Mouse (Mus musculus): ENCODE measurements around the gene 4930452B06Rik. TPM values are rescaled to one million over a fixed set of nuclear protein-coding genes. Genes with fewer than 3 reads are reported as not detected.

The 4930452B06Rik gene
- polyA plus RNA-seq, 2 experiments, result 0.54 to 1.8 TPM

GRCm38 (mm10) chr14:8441623-8442022 is 224.4 kb downstream of the 4930452B06Rik start:
- no peaks in the 10 kb centered on the region for H3K4me1 ChIP-seq (replicated peaks; ENCODE audit: control insufficient read depth in 2 of 2, insufficient read depth in 2 of 2, low read length in 1 of 2)
- no peak overlapping the region for H3K4me3 ChIP-seq (ENCODE audit: insufficient read depth in 1 of 2, low read depth in 2 of 2, low read length in 2 of 2)

GRCm38 (mm10) chr14:8430611-8431230 is 235.3 kb downstream of the 4930452B06Rik start:
- Histone ChIP-seq H3K27ac (no peak overlapping the region), H3K4me3 (ENCODE audit: insufficient read depth in 1 of 2, low read depth in 2 of 2, low read length in 2 of 2) (no peak overlapping the region), H3K4me2 (ENCODE audit: low read depth) (no peak overlapping the region), H3K9me3 (ENCODE audit: control insufficient read depth, low read length) (no peaks in the 10 kb centered on the region), H3K4me1 (replicated peaks; ENCODE audit: control insufficient read depth in 2 of 2, insufficient read depth in 2 of 2, low read length in 1 of 2) (no peaks in the 10 kb centered on the region), H3K9ac (replicated peaks) (no peak overlapping the region), H3K36me3 (replicated peaks; ENCODE audit: control insufficient read depth, insufficient read depth, low read depth) (no peaks in the 10 kb centered on the region), H3K27me3 (ENCODE audit: control insufficient read depth, insufficient read depth, low read length) (no peaks in the 10 kb centered on the region)
- DNase-seq (ENCODE audit: low read depth in 3 of 3, low spot score in 3 of 3) (peak in 1 of 3 experiments; percentile 9), ATAC-seq (ENCODE audit: insufficient read depth) (no peak)
- WGBS (ENCODE audit: insufficient replicate concordance), result 46% methylated on average over 6 of the region's 6 CpGs
- no peak for TF ChIP-seq EP300 (IDR thresholded peaks at IDR 0.05; ENCODE audit: low read depth)
- no peak for TF ChIP-seq CTCF (IDR thresholded peaks at IDR 0.05; ENCODE audit: low read depth)

More at GRCm38 (mm10) chr14:8441623-8442022, 224.4 kb downstream of the 4930452B06Rik start:
- H3K36me3 ChIP-seq (replicated peaks; ENCODE audit: control insufficient read depth, insufficient read depth, low read depth), result no peaks in the 10 kb centered on the region
- DNase-seq (ENCODE audit: low read depth in 3 of 3, low spot score in 3 of 3) (no peak), ATAC-seq (ENCODE audit: insufficient read depth) (no peak)
- no peak overlapping the region for H3K9ac ChIP-seq (replicated peaks)
- TF ChIP-seq EP300 (IDR thresholded peaks at IDR 0.05; ENCODE audit: low read depth), result no peak
- TF ChIP-seq CTCF (IDR thresholded peaks at IDR 0.05; ENCODE audit: low read depth), result no peak
- WGBS (ENCODE audit: insufficient replicate concordance), result 45% methylated on average over 3 of the region's 3 CpGs
- H3K27ac ChIP-seq, result no peak overlapping the region
- H3K9me3 ChIP-seq (ENCODE audit: control insufficient read depth, low read length), result no peaks in the 10 kb centered on the region
- H3K4me2 ChIP-seq (ENCODE audit: low read depth), result no peak overlapping the region
- H3K27me3 ChIP-seq (ENCODE audit: control insufficient read depth, insufficient read depth, low read length), result no peaks in the 10 kb centered on the region

GRCm38 (mm10) chr14:8429767-8430166 is 236.3 kb downstream of the 4930452B06Rik start:
- no peak overlapping the region for H3K27ac ChIP-seq
- H3K4me2 ChIP-seq (ENCODE audit: low read depth), result no peak overlapping the region
- ATAC-seq (ENCODE audit: insufficient read depth), result no peak
- 53% methylated on average over 2 of the region's 2 CpGs for WGBS (ENCODE audit: insufficient replicate concordance)
- H3K9ac ChIP-seq (replicated peaks), result no peak overlapping the region
- H3K4me3 ChIP-seq (ENCODE audit: insufficient read depth in 1 of 2, low read depth in 2 of 2, low read length in 2 of 2), result no peak overlapping the region
- TF ChIP-seq CTCF (IDR thresholded peaks at IDR 0.05; ENCODE audit: low read depth) (no peak), EP300 (IDR thresholded peaks at IDR 0.05; ENCODE audit: low read depth) (no peak)
- no peaks in the 10 kb centered on the region for H3K27me3 ChIP-seq (ENCODE audit: control insufficient read depth, insufficient read depth, low read length)
- DNase-seq (ENCODE audit: low read depth in 3 of 3, low spot score in 3 of 3), result no peak
- H3K36me3 ChIP-seq (replicated peaks; ENCODE audit: control insufficient read depth, insufficient read depth, low read depth), result no peaks in the 10 kb centered on the region
- no peaks in the 10 kb centered on the region for H3K9me3 ChIP-seq (ENCODE audit: control insufficient read depth, low read length)
- no peaks in the 10 kb centered on the region for H3K4me1 ChIP-seq (replicated peaks; ENCODE audit: control insufficient read depth in 2 of 2, insufficient read depth in 2 of 2, low read length in 1 of 2)

GRCm38 (mm10) chr14:8422833-8423232 is 243.2 kb downstream of the 4930452B06Rik start:
- Histone ChIP-seq H3K27ac (no peak overlapping the region), H3K9ac (replicated peaks) (no peak overlapping the region), H3K4me3 (ENCODE audit: insufficient read depth in 1 of 2, low read depth in 2 of 2, low read length in 2 of 2) (no peak overlapping the region), H3K36me3 (replicated peaks; ENCODE audit: control insufficient read depth, insufficient read depth, low read depth) (no peaks in the 10 kb centered on the region), H3K4me2 (ENCODE audit: low read depth) (no peak overlapping the region), H3K4me1 (replicated peaks; ENCODE audit: control insufficient read depth in 2 of 2, insufficient read depth in 2 of 2, low read length in 1 of 2) (no peaks in the 10 kb centered on the region), H3K9me3 (ENCODE audit: control insufficient read depth, low read length) (no peaks in the 10 kb centered on the region), H3K27me3 (ENCODE audit: control insufficient read depth, insufficient read depth, low read length) (no peaks in the 10 kb centered on the region)
- no peak for ATAC-seq (ENCODE audit: insufficient read depth)
- TF ChIP-seq CTCF (IDR thresholded peaks at IDR 0.05; ENCODE audit: low read depth) (no peak), EP300 (IDR thresholded peaks at IDR 0.05; ENCODE audit: low read depth) (no peak)
- WGBS (ENCODE audit: insufficient replicate concordance), result 79% methylated on average over 3 of the region's 3 CpGs
- no peak for DNase-seq (ENCODE audit: low read depth in 3 of 3, low spot score in 3 of 3)

GRCm38 (mm10) chr14:8421199-8421787 is 244.7 kb downstream of the 4930452B06Rik start:
- 26% methylated on average over 10 of the region's 10 CpGs for WGBS (ENCODE audit: insufficient replicate concordance)
- H3K4me1 ChIP-seq (replicated peaks; ENCODE audit: control insufficient read depth in 2 of 2, insufficient read depth in 2 of 2, low read length in 1 of 2), result no peaks in the 10 kb centered on the region
- H3K27ac ChIP-seq, result no peak overlapping the region
- H3K27me3 ChIP-seq (ENCODE audit: control insufficient read depth, insufficient read depth, low read length), result no peaks in the 10 kb centered on the region
- DNase-seq (ENCODE audit: low read depth in 3 of 3, low spot score in 3 of 3), result no peak
- no peak overlapping the region for H3K4me2 ChIP-seq (ENCODE audit: low read depth)
- TF ChIP-seq CTCF (IDR thresholded peaks at IDR 0.05; ENCODE audit: low read depth), result no peak
- TF ChIP-seq EP300 (IDR thresholded peaks at IDR 0.05; ENCODE audit: low read depth), result no peak
- ATAC-seq (ENCODE audit: insufficient read depth), result no peak
- no peaks in the 10 kb centered on the region for H3K36me3 ChIP-seq (replicated peaks; ENCODE audit: control insufficient read depth, insufficient read depth, low read depth)
- H3K9ac ChIP-seq (replicated peaks), result no peak overlapping the region
- no peaks in the 10 kb centered on the region for H3K9me3 ChIP-seq (ENCODE audit: control insufficient read depth, low read length)
- H3K4me3 ChIP-seq (ENCODE audit: insufficient read depth in 1 of 2, low read depth in 2 of 2, low read length in 2 of 2), result no peak overlapping the region
